Comparison of ENCODE assay signal across 30 mouse cellular contexts in the genomic region with DNA sequence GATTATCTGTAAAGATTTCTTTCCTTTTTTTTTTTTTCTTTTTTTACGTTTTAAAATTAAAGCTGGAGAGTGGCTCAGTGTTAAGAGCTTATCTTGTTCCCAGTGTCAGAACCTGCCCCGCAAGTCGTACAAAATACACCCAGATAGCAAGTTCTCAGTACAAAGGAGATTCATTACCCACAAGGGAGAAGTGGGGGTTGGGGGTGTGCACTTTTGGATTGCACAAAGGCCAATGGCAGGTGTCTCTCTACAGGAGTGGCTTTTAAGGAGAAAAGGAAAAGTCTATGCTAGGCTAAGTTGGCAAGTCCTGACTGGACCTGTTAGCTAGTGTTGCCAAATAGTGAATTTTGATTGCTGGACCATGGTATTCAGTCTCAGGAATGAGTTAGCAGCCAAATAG. TPM values are rescaled to one million over a fixed set of nuclear protein-coding genes. Genes with fewer than 3 reads are reported as not detected.
"Had no signal": no experiment of that assay in that cellular context is flagged by ENCODE, and none has a peak within 500 bp of the region (broad histone marks: within the 10 kb centered on the region; RNA-seq: fewer than 3 reads in every experiment).

No protein-coding gene starts in this region.

- H3K9me3 ChIP-seq: liver, embryonic 12.5 days; liver, embryonic 15.5 days; midbrain, embryonic 12.5 days; midbrain, embryonic 15.5 days had no signal

- H3K27me3 ChIP-seq: limb, embryonic 13.5 days; liver, embryonic 12.5 days; liver, embryonic 15.5 days; midbrain, embryonic 12.5 days; midbrain, embryonic 15.5 days; neural tube, embryonic 13.5 days had no signal

- H3K4me1 ChIP-seq: liver, embryonic 12.5 days; liver, embryonic 15.5 days; midbrain, embryonic 12.5 days; midbrain, embryonic 15.5 days had no signal

- H3K9ac ChIP-seq: limb, embryonic 13.5 days; liver, embryonic 12.5 days; liver, embryonic 15.5 days; midbrain, embryonic 12.5 days; midbrain, embryonic 15.5 days; neural tube, embryonic 13.5 days had no signal

- ATAC-seq: intestine, postnatal 0 days; liver, embryonic 12.5 days; midbrain, embryonic 15.5 days had no signal

- DNase-seq: kidney, adult 2 months; kidney, postnatal 25 days; left cerebral cortex, postnatal 4 days; lung, adult 18-20 months; lung, postnatal 14 days; retina, postnatal 1 day; right cerebral cortex, postnatal 25 days; spleen, adult 18-20 months; thymus, adult 18-20 months; thymus, postnatal 36 days had no signal

- H3K4me2 ChIP-seq: limb, embryonic 13.5 days; liver, embryonic 12.5 days; liver, embryonic 15.5 days; midbrain, embryonic 12.5 days; midbrain, embryonic 15.5 days; neural tube, embryonic 13.5 days had no signal

- H3K36me3 ChIP-seq: liver, embryonic 12.5 days; liver, embryonic 15.5 days; midbrain, embryonic 12.5 days; midbrain, embryonic 15.5 days; neural tube, embryonic 13.5 days had no signal

- H3K27ac ChIP-seq: kidney, postnatal 0 days; liver, embryonic 12.5 days; liver, embryonic 15.5 days; macrophage; midbrain, embryonic 12.5 days; midbrain, embryonic 15.5 days; neural tube, embryonic 13.5 days had no signal

- H3K4me3 ChIP-seq: limb, embryonic 13.5 days; liver, embryonic 12.5 days; liver, embryonic 15.5 days; midbrain, embryonic 12.5 days; midbrain, embryonic 15.5 days; myocyte; neural tube, embryonic 13.5 days had no signal

RNA-seq across cellular contexts. Expression of gene Gm45213, which starts 41.6 kb away (rescaled TPM):
- total RNA-seq: layer of hippocampus, adult 8-10 months; layer of hippocampus, postnatal 14 days; left cerebral cortex, adult 8-10 months; left cerebral cortex, postnatal 14 days; left cerebral cortex, postnatal 4 days; megakaryocyte, adult 5-6 weeks; monocyte, adult 5-6 weeks; neutrophil, adult 5-6 weeks had no signal
- polyA plus RNA-seq: intestine, postnatal 0 days; kidney, adult 2 months; kidney, embryonic 14.5 days; kidney, postnatal 0 days; limb, embryonic 13.5 days; liver, embryonic 12.5 days; liver, embryonic 15.5 days; lung, embryonic 16.5 days; macrophage; midbrain, embryonic 12.5 days; midbrain, embryonic 15.5 days; myocyte; neural tube, embryonic 13.5 days; testis, adult 2 months had no signal
